Mouse (Mus musculus): Measurements from ENCODE around the gene Lrrc4. TPM values are rescaled to one million over a fixed set of nuclear protein-coding genes. Genes with fewer than 3 reads are reported as not detected.

Gene Lrrc4
- polyA plus RNA-seq, 1 experiment, result not detected

DNA sequence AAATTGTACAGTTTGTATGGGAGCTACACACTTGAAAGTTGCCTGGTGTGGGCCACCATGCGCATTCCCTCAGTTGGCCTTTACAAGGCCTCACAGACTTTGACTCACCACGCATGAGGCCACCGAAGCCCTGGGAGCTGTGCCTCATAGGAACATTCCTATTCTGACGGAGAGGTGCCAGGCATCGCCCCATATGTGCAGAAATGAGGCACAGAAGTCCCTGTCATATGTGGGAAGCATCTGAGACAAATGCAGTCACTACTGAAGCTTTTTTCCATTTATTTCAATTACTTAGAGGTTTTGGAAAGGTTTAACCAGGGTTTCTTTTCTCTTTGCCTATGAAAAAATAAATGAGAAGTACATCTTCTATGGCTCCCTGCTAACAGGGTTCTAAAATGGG is 78.3 kb downstream of the Lrrc4 start:
- 93% methylated on average over 5 of the region's 5 CpGs for WGBS
- no peak overlapping the region for H3K27ac ChIP-seq (ENCODE audit: control insufficient read depth, insufficient read depth, low read depth, low read length, poor library complexity)
- H3K4me3 ChIP-seq (replicated peaks; ENCODE audit: control insufficient read depth, low read depth, low read length), result no peak overlapping the region
- TF ChIP-seq CTCF (IDR thresholded peaks at IDR 0.05; ENCODE audit: control insufficient read depth, insufficient read depth, low read length), result no peak
- no peak for TF ChIP-seq POLR2A (IDR thresholded peaks at IDR 0.05; ENCODE audit: borderline replicate concordance, control insufficient read depth, low read depth, low read length)
- no peaks in the 10 kb centered on the region for H3K4me1 ChIP-seq (ENCODE audit: control insufficient read depth, insufficient read depth, low read length)

DNA sequence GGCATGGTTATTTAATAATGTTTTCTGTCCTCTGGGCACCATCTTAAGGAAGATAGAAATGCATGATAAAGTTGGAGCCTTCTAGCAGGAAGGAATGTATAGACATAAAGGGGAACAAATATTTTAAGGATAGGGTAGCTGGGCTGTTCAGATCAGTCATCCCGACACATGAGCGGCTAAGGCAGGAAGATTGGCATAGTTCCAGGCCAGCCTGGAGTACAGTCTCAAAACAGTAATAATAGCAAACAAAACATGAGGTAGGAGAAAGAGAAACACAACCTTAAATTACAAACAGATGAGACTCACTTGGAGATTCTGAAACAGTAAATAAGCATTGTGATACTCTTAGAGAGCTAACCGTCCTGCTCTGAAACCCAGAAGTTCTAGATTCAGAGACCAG is 80.4 kb downstream of the Lrrc4 start:
- H3K4me3 ChIP-seq (replicated peaks; ENCODE audit: control insufficient read depth, low read depth, low read length), result no peak overlapping the region
- H3K27ac ChIP-seq (ENCODE audit: control insufficient read depth, insufficient read depth, low read depth, low read length, poor library complexity), result no peak overlapping the region
- no peak for TF ChIP-seq POLR2A (IDR thresholded peaks at IDR 0.05; ENCODE audit: borderline replicate concordance, control insufficient read depth, low read depth, low read length)
- TF ChIP-seq CTCF (IDR thresholded peaks at IDR 0.05; ENCODE audit: control insufficient read depth, insufficient read depth, low read length), result no peak
- WGBS, result 91% methylated on average over 3 of the region's 3 CpGs
- no peaks in the 10 kb centered on the region for H3K4me1 ChIP-seq (ENCODE audit: control insufficient read depth, insufficient read depth, low read length)

DNA sequence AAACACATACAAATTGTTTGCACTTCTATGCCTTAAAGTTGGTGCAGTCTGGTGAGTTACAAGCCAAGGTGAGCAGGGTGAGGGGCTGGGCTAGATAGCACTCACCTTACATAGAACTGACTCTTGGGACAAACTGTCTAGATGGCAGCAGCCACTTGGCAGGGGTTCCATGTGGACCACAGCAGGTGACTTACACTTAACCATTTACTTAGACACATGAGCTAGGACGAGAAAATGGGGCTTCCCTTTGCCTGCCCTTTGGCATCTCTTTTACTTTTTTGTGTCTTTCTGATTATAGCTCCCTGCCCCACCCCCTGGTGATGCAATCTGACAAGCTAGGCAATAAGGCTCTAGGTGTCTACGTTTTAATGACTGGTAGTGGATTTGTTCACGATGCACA is 82.3 kb downstream of the Lrrc4 start:
- H3K4me3 ChIP-seq (replicated peaks; ENCODE audit: control insufficient read depth, low read depth, low read length), result no peak overlapping the region
- TF ChIP-seq CTCF (IDR thresholded peaks at IDR 0.05; ENCODE audit: control insufficient read depth, insufficient read depth, low read length), result no peak
- no peak for TF ChIP-seq POLR2A (IDR thresholded peaks at IDR 0.05; ENCODE audit: borderline replicate concordance, control insufficient read depth, low read depth, low read length)
- 76% methylated on average over 3 of the region's 3 CpGs for WGBS

DNA sequence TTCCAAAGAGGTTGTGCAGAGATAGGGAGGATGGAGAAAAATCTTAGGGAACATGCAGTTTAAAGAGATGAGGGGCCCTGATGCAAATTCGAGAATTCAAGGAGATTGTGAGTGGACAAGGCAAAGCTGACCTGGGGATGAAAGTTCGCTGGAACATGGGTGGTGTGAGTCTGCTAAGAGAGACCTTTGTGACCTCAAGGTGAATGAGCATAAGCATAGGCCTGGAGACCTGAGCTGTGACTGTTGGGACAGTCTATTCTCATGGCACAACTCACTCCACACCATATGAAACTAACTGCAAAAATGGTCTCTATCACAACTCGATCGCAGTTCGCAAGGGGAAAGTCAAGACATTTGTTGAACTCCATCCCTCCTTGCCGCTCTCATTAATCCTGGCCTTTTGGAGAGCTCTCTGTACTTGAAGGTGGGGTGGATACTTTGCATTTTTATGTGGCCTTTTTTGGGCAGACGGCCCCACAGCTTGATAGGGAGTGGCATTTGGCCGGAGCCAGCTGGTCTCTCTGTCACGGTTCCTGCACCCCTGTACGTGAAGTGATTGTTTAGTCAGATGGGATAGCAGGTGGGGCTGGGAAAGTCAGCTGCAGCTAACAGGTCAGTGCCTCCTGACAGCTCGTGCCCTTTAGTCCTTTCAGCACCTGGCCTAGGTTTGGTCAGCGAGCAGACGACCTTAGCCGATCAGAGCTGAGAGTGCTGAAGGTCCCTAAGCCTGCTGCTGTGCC is 83.4 kb downstream of the Lrrc4 start:
- 91% methylated on average over 14 of the region's 14 CpGs for WGBS
- TF ChIP-seq CTCF (IDR thresholded peaks at IDR 0.05; ENCODE audit: control insufficient read depth, insufficient read depth, low read length) (no peak), POLR2A (IDR thresholded peaks at IDR 0.05; ENCODE audit: borderline replicate concordance, control insufficient read depth, low read depth, low read length) (no peak)
- Histone ChIP-seq H3K4me1 (ENCODE audit: control insufficient read depth, insufficient read depth, low read length) (no peaks in the 10 kb centered on the region), H3K4me3 (replicated peaks; ENCODE audit: control insufficient read depth, low read depth, low read length) (no peak overlapping the region), H3K27ac (ENCODE audit: control insufficient read depth, insufficient read depth, low read depth, low read length, poor library complexity) (no peak overlapping the region)

More for the DNA sequence above, 82.3 kb downstream of the Lrrc4 start:
- H3K4me1 ChIP-seq (ENCODE audit: control insufficient read depth, insufficient read depth, low read length), result no peaks in the 10 kb centered on the region
- H3K27ac ChIP-seq (ENCODE audit: control insufficient read depth, insufficient read depth, low read depth, low read length, poor library complexity), result no peak overlapping the region

DNA sequence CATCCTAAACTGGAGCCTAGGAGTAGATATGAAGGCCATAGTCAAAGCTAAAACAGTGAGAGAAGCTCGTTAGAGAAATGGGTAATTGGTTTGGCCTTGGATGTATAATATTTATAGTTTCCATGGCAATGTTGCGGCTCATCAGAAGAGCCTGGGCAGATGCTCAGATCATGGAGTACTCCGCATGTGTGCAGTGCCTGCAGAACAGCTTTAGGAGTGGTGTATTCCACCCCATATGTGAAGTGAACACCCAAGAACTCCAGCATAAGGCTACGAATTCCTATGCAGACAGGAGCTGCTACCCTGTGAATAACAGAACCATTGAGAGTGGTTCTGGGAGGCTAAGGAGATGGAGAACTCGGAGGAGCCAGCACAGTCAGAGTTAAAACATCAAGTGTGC is 84.5 kb downstream of the Lrrc4 start:
- TF ChIP-seq CTCF (IDR thresholded peaks at IDR 0.05; ENCODE audit: control insufficient read depth, insufficient read depth, low read length) (no peak), POLR2A (IDR thresholded peaks at IDR 0.05; ENCODE audit: borderline replicate concordance, control insufficient read depth, low read depth, low read length) (no peak)
- WGBS, result 81% methylated on average over 5 of the region's 5 CpGs
- no peaks in the 10 kb centered on the region for H3K4me1 ChIP-seq (ENCODE audit: control insufficient read depth, insufficient read depth, low read length)
- H3K4me3 ChIP-seq (replicated peaks; ENCODE audit: control insufficient read depth, low read depth, low read length), result no peak overlapping the region
- H3K27ac ChIP-seq (ENCODE audit: control insufficient read depth, insufficient read depth, low read depth, low read length, poor library complexity), result no peak overlapping the region

DNA sequence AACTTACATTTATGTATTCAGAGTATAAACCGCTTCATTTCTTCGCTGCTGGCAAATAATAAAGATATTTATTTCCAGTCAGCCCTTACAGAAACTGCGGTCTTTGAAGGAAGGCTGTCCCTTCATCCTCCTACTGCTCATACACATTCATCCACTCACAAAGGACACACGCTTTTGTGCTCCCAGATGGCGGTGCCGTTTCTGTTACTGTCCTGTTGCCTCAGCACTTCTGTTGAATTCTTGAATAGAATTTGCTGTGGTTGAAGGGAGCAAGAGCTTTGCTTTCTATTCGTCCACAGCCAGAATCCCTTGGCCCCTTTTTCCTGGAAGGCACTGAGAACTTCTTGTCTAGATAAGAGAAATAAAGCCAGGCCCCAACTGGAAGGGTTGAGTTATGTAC is 85.7 kb downstream of the Lrrc4 start:
- H3K27ac ChIP-seq (ENCODE audit: control insufficient read depth, insufficient read depth, low read depth, low read length, poor library complexity), result no peak overlapping the region
- 90% methylated on average over 7 of the region's 7 CpGs for WGBS
- no peak overlapping the region for H3K4me3 ChIP-seq (replicated peaks; ENCODE audit: control insufficient read depth, low read depth, low read length)
- no peaks in the 10 kb centered on the region for H3K4me1 ChIP-seq (ENCODE audit: control insufficient read depth, insufficient read depth, low read length)
- TF ChIP-seq CTCF (IDR thresholded peaks at IDR 0.05; ENCODE audit: control insufficient read depth, insufficient read depth, low read length) (no peak), POLR2A (IDR thresholded peaks at IDR 0.05; ENCODE audit: borderline replicate concordance, control insufficient read depth, low read depth, low read length) (no peak)

DNA sequence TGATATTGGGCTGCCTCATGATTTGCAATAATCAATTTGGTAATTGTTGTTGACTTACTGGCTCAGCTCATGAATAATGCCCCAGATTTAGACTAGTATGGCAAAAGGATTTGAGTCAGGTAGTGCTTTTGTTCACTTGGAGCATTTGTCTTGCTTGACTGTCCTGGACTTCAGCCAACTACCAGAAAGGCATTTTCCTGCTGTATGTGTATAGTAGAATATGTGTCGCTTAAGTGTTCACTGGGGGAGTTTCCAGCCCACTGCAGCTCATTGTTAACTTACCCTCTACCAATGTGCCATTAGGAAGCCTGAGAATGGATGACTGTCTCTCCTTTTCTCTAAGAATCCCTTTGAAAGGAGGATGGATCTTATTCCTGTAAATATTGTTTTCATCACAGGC is 88.0 kb downstream of the Lrrc4 start:
- 90% methylated on average over 1 of the region's 1 CpGs for WGBS
- H3K27ac ChIP-seq (ENCODE audit: control insufficient read depth, insufficient read depth, low read depth, low read length, poor library complexity), result no peak overlapping the region
- TF ChIP-seq POLR2A (IDR thresholded peaks at IDR 0.05; ENCODE audit: borderline replicate concordance, control insufficient read depth, low read depth, low read length) (no peak), CTCF (IDR thresholded peaks at IDR 0.05; ENCODE audit: control insufficient read depth, insufficient read depth, low read length) (no peak)
- no peaks in the 10 kb centered on the region for H3K4me1 ChIP-seq (ENCODE audit: control insufficient read depth, insufficient read depth, low read length)
- no peak overlapping the region for H3K4me3 ChIP-seq (replicated peaks; ENCODE audit: control insufficient read depth, low read depth, low read length)

DNA sequence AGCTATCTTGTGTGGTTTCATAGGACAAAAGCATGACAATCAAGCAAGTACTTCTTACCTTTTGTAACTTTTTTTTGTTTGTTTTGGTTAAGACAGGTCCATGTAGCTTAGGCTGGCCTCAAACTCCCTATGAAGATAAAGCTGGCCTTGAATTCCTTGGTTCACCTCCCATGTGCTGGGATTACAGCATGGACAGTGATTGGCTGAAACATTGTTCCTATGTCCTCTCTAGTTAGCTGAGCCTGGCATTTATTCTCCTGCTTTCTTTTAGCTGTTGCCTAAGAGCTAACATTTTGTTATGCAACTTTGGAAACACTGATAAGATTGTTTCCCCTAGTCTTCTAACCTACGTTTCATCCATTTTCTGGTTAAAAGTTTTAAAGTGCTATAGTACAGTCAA is 93.9 kb downstream of the Lrrc4 start:
- Histone ChIP-seq H3K4me1 (ENCODE audit: control insufficient read depth, insufficient read depth, low read length) (no peaks in the 10 kb centered on the region), H3K27ac (ENCODE audit: control insufficient read depth, insufficient read depth, low read depth, low read length, poor library complexity) (no peak overlapping the region), H3K4me3 (replicated peaks; ENCODE audit: control insufficient read depth, low read depth, low read length) (no peak overlapping the region)
- TF ChIP-seq CTCF (IDR thresholded peaks at IDR 0.05; ENCODE audit: control insufficient read depth, insufficient read depth, low read length), result no peak
- 37% methylated on average over 1 of the region's 1 CpGs for WGBS

DNA sequence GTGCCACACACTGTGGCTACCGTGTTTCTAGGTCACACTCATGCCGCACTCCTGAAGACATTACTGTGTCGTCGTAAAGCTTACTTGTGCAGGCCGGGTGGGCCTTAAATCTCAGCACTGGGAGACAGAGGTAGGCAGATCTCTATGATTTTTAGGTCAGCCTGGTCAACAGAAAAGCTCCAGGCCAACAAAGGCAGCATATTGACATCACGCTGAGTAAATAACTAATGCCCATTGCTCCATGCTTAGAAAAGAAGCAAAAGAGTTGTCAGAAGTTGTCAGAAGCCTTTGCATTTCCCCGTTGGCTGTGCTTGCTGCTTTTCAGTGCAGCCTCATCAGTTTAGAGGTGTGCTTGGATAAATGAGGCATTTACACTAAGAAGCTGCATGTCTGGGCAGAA is 94.9 kb downstream of the Lrrc4 start:
- no peak overlapping the region for H3K27ac ChIP-seq (ENCODE audit: control insufficient read depth, insufficient read depth, low read depth, low read length, poor library complexity)
- WGBS, result 93% methylated on average over 7 of the region's 7 CpGs
- no peak overlapping the region for H3K4me3 ChIP-seq (replicated peaks; ENCODE audit: control insufficient read depth, low read depth, low read length)
- H3K4me1 ChIP-seq (ENCODE audit: control insufficient read depth, insufficient read depth, low read length), result no peaks in the 10 kb centered on the region
- TF ChIP-seq POLR2A (IDR thresholded peaks at IDR 0.05; ENCODE audit: borderline replicate concordance, control insufficient read depth, low read depth, low read length) (no peak), CTCF (IDR thresholded peaks at IDR 0.05; ENCODE audit: control insufficient read depth, insufficient read depth, low read length) (no peak)
